Mouse (Mus musculus): ENCODE measurements around the gene Rnd2.

DNA sequence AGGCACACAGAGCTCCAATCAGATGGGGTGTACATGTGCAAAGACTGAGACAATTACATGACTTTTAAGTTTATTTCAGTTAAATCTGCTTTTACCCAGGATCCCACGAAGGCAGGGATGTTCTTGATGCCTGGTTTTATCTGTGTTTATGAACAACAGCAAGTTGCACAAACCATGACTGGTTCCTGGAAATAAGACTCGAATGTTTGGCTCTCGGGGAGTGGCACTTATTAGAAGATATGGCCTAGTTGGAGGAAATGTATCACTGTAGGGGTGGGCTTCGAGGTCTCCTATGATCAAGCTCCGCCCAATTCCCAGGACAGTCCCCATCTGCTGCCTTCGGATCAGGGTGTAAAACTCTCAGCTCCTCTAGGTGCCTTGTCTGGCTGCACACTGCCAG, 21.3 kb downstream of the Rnd2 start:
- TF ChIP-seq CTCF (IDR thresholded peaks at IDR 0.05; ENCODE audit: low read depth, low read length) (no peak), GATA1 (IDR thresholded peaks at IDR 0.05; ENCODE audit: borderline replicate concordance, low read length) (no peak), TAL1 (conservative IDR thresholded peaks at IDR 0.05; ENCODE audit: low read depth, low read length) (no peak), GATA2 (IDR thresholded peaks at IDR 0.05; ENCODE audit: borderline replicate concordance, low read depth, low read length) (no peak), POLR2AphosphoS5 (IDR thresholded peaks at IDR 0.05; ENCODE audit: insufficient replicate concordance, low read depth, low read length) (no peak)
